Mouse (Mus musculus) heart, postnatal 25 days (tissue): ENCODE results near the gene Nhlrc2. TPM values are rescaled to one million over a fixed set of nuclear protein-coding genes. Genes with fewer than 3 reads are reported as not detected.

Experiments
- DNase-seq: peaks from one replicate; pipeline ENCODE4 v3.0.0; 2022; ENCODE audit warnings: low spot score
- intact Hi-C: fragments of 180-260 bp; cut with DNase I; formaldehyde crosslinking; loops from one replicate; pipeline ENCODE4 v1.15.1; 2025
- total RNA-seq, 2 experiments: library from RNA; stranded (reverse); gene quantifications; 2 replicates each; pipeline ENCODE4 v1.2.3; 2021

Nhlrc2 gene
- total RNA-seq, 2 experiments from 2014 or later, result 22.9 to 28.6 TPM

GRCm38 (mm10) chr19:56601901-56602347, 53.9 kb downstream of the Nhlrc2 start:
- no peak for DNase-seq
- intact Hi-C loops, result loop anchor here (5.0 kb wide), 1 partner anchor 120 kb away; the partner anchor contains the start of gene Adrb1

DNA sequence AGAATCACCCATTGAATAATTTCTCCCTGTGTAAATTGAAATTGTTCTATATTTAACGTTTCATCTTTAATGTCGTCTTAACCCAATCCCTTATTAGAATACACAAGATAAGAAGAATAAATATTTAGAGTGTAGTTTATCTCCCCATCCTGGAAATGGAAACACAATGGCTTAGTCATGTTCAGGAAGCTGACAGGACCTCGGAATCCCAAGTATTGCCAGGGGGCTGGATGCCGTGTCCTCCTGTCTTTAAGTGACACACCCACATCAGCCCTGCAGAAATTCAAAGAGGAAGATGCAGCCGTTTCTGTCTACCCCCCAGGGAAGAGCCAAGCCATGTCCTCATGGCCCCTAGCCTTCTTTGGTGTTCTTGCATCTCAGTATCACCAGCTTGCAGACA, 60.9 kb downstream of the Nhlrc2 start:
- intact Hi-C loops, result no loop called here
- no peak for DNase-seq

DNA sequence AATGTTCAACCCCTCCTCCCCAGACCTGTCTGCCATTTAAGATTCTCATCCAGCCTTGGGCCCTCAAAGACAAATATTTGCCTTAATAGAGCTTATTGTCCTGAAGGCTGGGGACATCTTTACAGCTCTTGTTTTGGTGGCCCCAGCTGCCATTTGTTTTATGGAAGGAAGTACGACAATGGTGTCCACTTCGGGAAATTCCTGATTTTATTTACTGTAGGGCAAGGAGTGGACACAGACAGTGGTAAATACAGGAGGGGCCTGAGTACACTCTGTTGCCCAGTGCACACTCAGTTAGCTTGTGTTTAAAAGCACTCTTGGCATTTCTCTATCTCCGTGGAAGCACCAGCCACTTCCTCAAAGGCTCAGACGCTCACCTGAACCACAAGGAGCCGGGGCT, 66.1 kb downstream of the Nhlrc2 start:
- DNase-seq, result no peak

GRCm38 (mm10) chr19:56618845-56619244, 70.8 kb downstream of the Nhlrc2 start:
- intact Hi-C loops, result no loop called here
- DNase-seq, result no peak

More for the DNA sequence above, 66.1 kb downstream of the Nhlrc2 start:
- intact Hi-C loops, result no loop called here

DNA sequence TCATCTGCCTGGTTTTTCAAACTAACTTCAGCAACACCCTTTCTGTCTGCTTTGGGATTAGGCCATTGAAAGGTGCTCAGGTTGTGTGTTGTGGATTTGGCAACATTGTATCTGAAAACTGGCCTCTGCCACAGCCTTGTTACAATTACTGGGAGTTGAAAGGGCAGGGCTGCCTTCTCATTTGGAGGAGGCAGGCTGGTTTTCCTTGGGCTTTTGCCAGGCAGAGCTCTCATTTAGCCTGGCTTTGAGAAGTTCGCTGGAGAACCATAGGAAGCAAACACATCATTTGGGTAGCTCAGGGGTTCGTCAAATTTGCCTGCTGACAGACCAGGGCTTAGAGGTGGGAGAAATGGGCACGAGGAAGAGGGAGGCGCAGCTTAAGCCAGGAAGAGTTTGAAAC, 71.5 kb downstream of the Nhlrc2 start:
- intact Hi-C loops, result no loop called here

DNA sequence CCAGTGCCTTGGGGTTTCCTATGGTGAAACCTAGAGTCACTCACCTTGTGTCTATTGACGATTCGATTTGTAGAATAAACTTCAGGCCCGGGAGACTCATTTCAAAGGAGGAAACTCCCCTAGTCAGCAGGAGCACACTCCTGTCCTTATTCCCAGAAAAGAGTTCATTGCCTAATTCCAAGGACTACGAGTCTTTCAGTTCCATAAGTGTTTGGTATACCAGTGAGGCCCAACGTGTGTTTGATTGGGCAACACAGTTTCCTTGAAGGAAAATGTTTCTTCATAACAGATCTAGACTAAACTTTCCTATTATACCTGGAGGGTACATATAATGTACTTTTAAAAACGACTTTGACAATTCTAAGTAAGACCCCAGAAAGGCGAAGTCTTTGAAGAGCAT, 73.8 kb downstream of the Nhlrc2 start:
- intact Hi-C loops, result no loop called here
- no peak for DNase-seq

More for the DNA sequence above, 71.5 kb downstream of the Nhlrc2 start:
- DNase-seq, result no peak

- no peak for DNase-seq
- intact Hi-C loops, result no loop called here
Measured at GRCm38 (mm10) chr19:56627881-56628472, 79.9 kb downstream of the Nhlrc2 start.

- DNase-seq, result no peak
- intact Hi-C loops, result loop anchor here (5.0 kb wide), 1 partner anchor 53 kb away; no protein-coding TSS in a partner anchor
Measured at GRCm38 (mm10) chr19:56629647-56630046, 81.6 kb downstream of the Nhlrc2 start.

GRCm38 (mm10) chr19:56631017-56631416, 83.0 kb downstream of the Nhlrc2 start:
- intact Hi-C loops, result loop anchor here (5.0 kb wide), 1 partner anchor 51 kb away; no protein-coding TSS in a partner anchor
- DNase-seq, result no peak

GRCm38 (mm10) chr19:56631451-56631901, 83.4 kb downstream of the Nhlrc2 start:
- intact Hi-C loops, result loop anchor here (5.0 kb wide), 1 partner anchor 51 kb away; no protein-coding TSS in a partner anchor

DNA sequence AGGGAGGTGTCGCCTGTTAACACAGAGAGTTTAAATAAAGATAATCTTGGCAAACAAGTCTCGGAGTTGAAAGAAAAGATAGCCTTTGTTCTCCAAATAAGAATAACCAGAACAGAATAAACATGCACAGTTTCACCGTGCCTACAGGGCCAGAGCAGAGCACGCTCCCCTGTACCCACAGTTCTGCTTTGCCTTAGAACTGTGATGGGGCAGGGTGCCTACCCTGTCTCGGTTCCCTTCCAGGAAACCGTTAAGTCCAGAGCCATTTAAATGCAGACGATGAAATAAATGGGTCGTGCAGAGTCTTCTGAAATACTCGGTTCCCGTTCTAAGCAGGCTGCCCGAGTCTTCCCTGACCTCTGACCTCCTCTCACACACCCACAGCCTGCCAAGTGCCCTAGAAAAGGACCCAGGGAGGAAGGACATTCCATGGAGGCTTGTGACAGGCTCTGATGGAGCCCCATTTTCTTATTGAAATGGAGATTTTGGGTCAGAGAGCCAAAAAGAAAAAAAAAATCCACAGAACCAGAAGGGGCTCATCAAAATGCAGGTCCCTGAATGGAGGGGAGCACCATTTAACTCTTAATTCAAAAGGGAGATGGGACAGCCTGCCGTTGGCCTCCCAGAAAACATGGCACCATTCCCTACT, 89.1 kb downstream of the Nhlrc2 start:
- no peak for DNase-seq
- intact Hi-C loops, result no loop called here

More at GRCm38 (mm10) chr19:56631451-56631901, 83.4 kb downstream of the Nhlrc2 start:
- no peak for DNase-seq

- intact Hi-C loops, result no loop called here
Measured at GRCm38 (mm10) chr19:56637684-56638049, 89.6 kb downstream of the Nhlrc2 start.

DNA sequence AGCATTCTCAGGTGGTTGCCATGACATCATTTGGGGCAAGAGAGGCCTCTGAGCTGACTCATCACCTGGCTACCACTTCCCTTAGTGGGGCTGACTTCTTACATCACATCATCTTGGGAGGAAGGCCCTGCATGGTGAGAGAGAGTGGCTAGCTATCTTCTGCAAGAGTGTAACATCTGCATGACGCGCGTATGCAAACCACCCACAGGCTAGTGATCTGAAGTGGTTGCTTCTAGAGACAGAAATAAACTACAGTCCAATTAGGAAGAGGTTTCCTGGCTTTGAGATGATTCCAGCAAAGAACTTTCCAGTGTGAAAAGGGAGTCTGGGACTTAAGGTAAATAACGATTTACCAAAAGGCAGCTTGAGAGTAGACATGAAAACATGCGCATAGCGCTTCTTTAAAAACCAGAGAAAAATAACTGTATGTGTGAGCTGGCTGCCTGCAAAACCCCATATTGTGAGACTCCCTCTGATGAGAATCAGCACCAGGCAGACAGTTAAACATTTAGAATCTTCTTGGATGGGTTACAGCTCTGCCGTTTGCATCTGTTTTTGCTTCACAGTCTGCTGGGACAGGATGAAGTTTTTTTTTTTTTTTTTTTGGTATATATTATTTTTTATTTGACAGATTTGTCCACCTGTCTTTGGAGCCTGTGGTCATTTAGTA, 99.5 kb downstream of the Nhlrc2 start:
- no peak for DNase-seq
- intact Hi-C loops, result no loop called here

More at GRCm38 (mm10) chr19:56637684-56638049, 89.6 kb downstream of the Nhlrc2 start:
- no peak for DNase-seq

DNA sequence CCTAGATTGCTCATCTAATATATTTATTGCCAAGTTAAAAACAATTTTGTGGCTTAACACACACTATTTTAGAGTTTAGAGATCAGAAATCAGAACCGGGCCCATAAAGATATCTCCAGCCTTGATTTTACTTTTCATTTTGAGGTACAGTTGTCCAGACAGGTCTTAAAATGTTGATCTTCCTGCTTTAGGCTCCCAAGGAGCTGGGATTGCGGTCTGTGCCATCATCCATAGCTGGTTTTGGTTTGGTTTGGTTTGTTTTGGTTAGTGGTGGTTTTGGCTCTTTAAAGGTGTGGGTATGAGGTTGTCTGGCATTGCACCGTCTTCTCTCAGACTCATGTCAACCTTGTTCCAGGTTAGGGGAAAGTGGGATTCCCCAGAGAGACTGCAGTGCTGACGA, 103.2 kb downstream of the Nhlrc2 start:
- intact Hi-C loops, result no loop called here
- DNase-seq, result no peak

GRCm38 (mm10) chr19:56652034-56652962, 104.2 kb downstream of the Nhlrc2 start:
- peak; percentile 40 for DNase-seq
- intact Hi-C loops, result no loop called here

Other genes starting within 250 kb of the Nhlrc2 start
- 100 to 1,000 TPM; 314 to 343 TPM for gene Nrap, start 158.2 kb upstream of the Nhlrc2 start, total RNA-seq
- 10 to 100 TPM; 12.6 to 15.6 TPM for gene Casp7, start 151.1 kb upstream of the Nhlrc2 start, total RNA-seq
- gene Plekhs1, start 86.6 kb upstream of the Nhlrc2 start, total RNA-seq, result under 1 TPM in 1 of 2 experiments, not detected in 1; 0.25 TPM
- 10 to 100 TPM; 10.1 to 11.3 TPM for gene Dclre1a, start within 50 bp of the Nhlrc2 start, total RNA-seq
- 10 to 100 TPM; 24.3 to 30.9 TPM for gene Adrb1, start 173.9 kb downstream of the Nhlrc2 start, total RNA-seq